Mouse (Mus musculus) lung, embryonic 15.5 days (tissue): ENCODE data around the gene Slc18a2. TPM values are rescaled to one million over a fixed set of nuclear protein-coding genes. Genes with fewer than 3 reads are reported as not detected.

Source experiments
- ATAC-seq: fragments of 200-750 bp; cut with Nextera tagmentation; 2 replicates; pipeline ENCODE4 v1.8.0; 2017; ENCODE audit warnings: moderate number of reproducible peaks, borderline replicate concordance; ENCODE audit not compliant: low FRiP score, low TSS enrichment; ENCODE audit errors: extremely low read depth
- H3K27ac ChIP-seq: fragments of 300-500 bp; sonication (generic); 2 replicates; pipeline ENCODE4 v1.5.1; 2015; ENCODE audit warnings: moderate library complexity, mild to moderate bottlenecking, inconsistent platforms
- H3K27me3 ChIP-seq: fragments of 300-500 bp; sonication (generic); 2 replicates; pipeline ENCODE4 v1.6.1; 2015; ENCODE audit warnings: inconsistent platforms
- H3K36me3 ChIP-seq: fragments of 300-500 bp; sonication (generic); 2 replicates; pipeline ENCODE4 v1.6.1; 2015; ENCODE audit warnings: inconsistent platforms
- H3K4me1 ChIP-seq: fragments of 300-500 bp; sonication (generic); 2 replicates; pipeline ENCODE4 v1.6.1; 2015; ENCODE audit warnings: inconsistent platforms
- H3K4me2 ChIP-seq: fragments of 300-500 bp; sonication (generic); 2 replicates; pipeline ENCODE4 v1.6.1; 2015; ENCODE audit warnings: inconsistent platforms, mild to moderate bottlenecking, moderate library complexity
- H3K4me3 ChIP-seq: fragments of 300-500 bp; sonication (generic); 2 replicates; pipeline ENCODE4 v1.5.1; 2015; ENCODE audit warnings: mild to moderate bottlenecking, inconsistent platforms
- H3K9ac ChIP-seq: fragments of 300-500 bp; sonication (generic); 2 replicates; pipeline ENCODE4 v1.6.1; 2015; ENCODE audit warnings: inconsistent platforms
- H3K9me3 ChIP-seq: fragments of 300-500 bp; sonication (generic); 2 replicates; pipeline ENCODE4 v1.6.1; 2016; ENCODE audit warnings: inconsistent platforms
- WGBS: fragments of 180-500 bp; shearing (Covaris S2); methylation state at CpG from one replicate; pipeline ENCODE4 v1.1.7; 2015; 5-methylcytosine and 5-hydroxymethylcytosine counted together
- polyA plus RNA-seq: library from polyadenylated mRNA; unstranded; fragments of >200 nt; fragmentation: Nextera tagmentation; extraction: Ambion mirVana; gene quantifications from 2 replicates; pipeline ENCODE4 v1.2.1, GENCODE M21; 2015

Gene Slc18a2
- polyA plus RNA-seq = 5.5 and 6.0 TPM in 2 replicates

GRCm38 (mm10) chr19:59260718-59261442 lies at the start of gene Slc18a2:
Gene Slc18a2 (plus strand): TSS chr19:59260896.
- Histone ChIP-seq H3K9ac (no peak within 1 kb of the TSS), H3K36me3 (no peaks in the 10 kb centered on the region), H3K4me1 (peaks cover 11% of the 10 kb centered on the region; the same call in 1 of the 2 replicates), H3K27me3 (peaks cover 28% of the 10 kb centered on the region), H3K9me3 (no peaks in the 10 kb centered on the region), H3K4me2 (peak within 1 kb of the TSS; percentile 74), H3K27ac (no peak within 1 kb of the TSS), H3K4me3 (peak within 1 kb of the TSS; percentile 38)
- 1% methylated on average over 55 of the region's 55 CpGs for WGBS
- peak; percentile 73; the same call in 1 of the 2 replicates for ATAC-seq

GRCm38 (mm10) chr19:59216891-59217290 lies 43.8 kb upstream of the Slc18a2 start:
- no peak for ATAC-seq

GRCm38 (mm10) chr19:59218991-59219390 lies 41.7 kb upstream of the Slc18a2 start, which contains the start of gene Kcnk18:
Gene Kcnk18 (plus strand): TSS chr19:59219214.
- Histone ChIP-seq H3K9ac (no peak within 1 kb of the TSS), H3K27me3 (no peaks in the 10 kb centered on the region), H3K4me3 (no peak within 1 kb of the TSS), H3K9me3 (no peaks in the 10 kb centered on the region), H3K4me2 (no peak within 1 kb of the TSS), H3K27ac (no peak within 1 kb of the TSS), H3K4me1 (no peaks in the 10 kb centered on the region), H3K36me3 (no peaks in the 10 kb centered on the region)
- no peak for ATAC-seq
- WGBS = 85% methylated on average over 8 of the region's 8 CpGs

More at GRCm38 (mm10) chr19:59216891-59217290, 43.8 kb upstream of the Slc18a2 start:
- 68% methylated on average over 3 of the region's 3 CpGs for WGBS
- Histone ChIP-seq H3K4me3 (no peak overlapping the region), H3K9ac (no peak overlapping the region), H3K36me3 (no peaks in the 10 kb centered on the region), H3K4me2 (no peak overlapping the region), H3K4me1 (no peaks in the 10 kb centered on the region), H3K27ac (no peak overlapping the region), H3K27me3 (no peaks in the 10 kb centered on the region), H3K9me3 (no peaks in the 10 kb centered on the region)

GRCm38 (mm10) chr19:59221131-59221530 lies 39.6 kb upstream of the Slc18a2 start:
- no peaks in the 10 kb centered on the region for H3K27me3 ChIP-seq
- H3K9me3 ChIP-seq = no peaks in the 10 kb centered on the region
- no peak overlapping the region for H3K4me2 ChIP-seq
- no peak overlapping the region for H3K9ac ChIP-seq
- no peak overlapping the region for H3K27ac ChIP-seq
- ATAC-seq = no peak
- H3K4me3 ChIP-seq = no peak overlapping the region
- no peaks in the 10 kb centered on the region for H3K4me1 ChIP-seq
- H3K36me3 ChIP-seq = no peaks in the 10 kb centered on the region
- WGBS = 40% methylated on average over 3 of the region's 3 CpGs

GRCm38 (mm10) chr19:59228376-59228775 lies 32.3 kb upstream of the Slc18a2 start:
- Histone ChIP-seq H3K27me3 (no peaks in the 10 kb centered on the region), H3K4me1 (no peaks in the 10 kb centered on the region), H3K9ac (no peak overlapping the region), H3K9me3 (no peaks in the 10 kb centered on the region), H3K4me3 (no peak overlapping the region), H3K4me2 (no peak overlapping the region), H3K36me3 (no peaks in the 10 kb centered on the region), H3K27ac (no peak overlapping the region)
- WGBS = 42% methylated on average over 3 of the region's 3 CpGs
- no peak for ATAC-seq

- no peak overlapping the region for H3K4me2 ChIP-seq
- H3K9ac ChIP-seq = no peak overlapping the region
- no peaks in the 10 kb centered on the region for H3K27me3 ChIP-seq
- ATAC-seq = no peak
- WGBS = 61% methylated on average over 5 of the region's 5 CpGs
- H3K36me3 ChIP-seq = no peaks in the 10 kb centered on the region
- H3K27ac ChIP-seq = no peak overlapping the region
- H3K4me1 ChIP-seq = no peaks in the 10 kb centered on the region
- no peaks in the 10 kb centered on the region for H3K9me3 ChIP-seq
- H3K4me3 ChIP-seq = no peak overlapping the region
Observed at GRCm38 (mm10) chr19:59232786-59233185, 27.9 kb upstream of the Slc18a2 start.

- Histone ChIP-seq H3K4me2 (no peak overlapping the region), H3K9me3 (no peaks in the 10 kb centered on the region), H3K36me3 (no peaks in the 10 kb centered on the region), H3K4me3 (no peak overlapping the region), H3K4me1 (no peaks in the 10 kb centered on the region), H3K27ac (no peak overlapping the region), H3K27me3 (no peaks in the 10 kb centered on the region), H3K9ac (no peak overlapping the region)
- WGBS = 73% methylated on average over 18 of the region's 18 CpGs
- ATAC-seq = no peak
Observed at GRCm38 (mm10) chr19:59235001-59235400, 25.7 kb upstream of the Slc18a2 start.

GRCm38 (mm10) chr19:59236046-59236445 lies 24.6 kb upstream of the Slc18a2 start:
- no peak for ATAC-seq
- 61% methylated on average over 6 of the region's 6 CpGs for WGBS

GRCm38 (mm10) chr19:59238630-59239029 lies 22.1 kb upstream of the Slc18a2 start:
- Histone ChIP-seq H3K9ac (no peak overlapping the region), H3K4me2 (no peak overlapping the region), H3K36me3 (no peaks in the 10 kb centered on the region), H3K27me3 (no peaks in the 10 kb centered on the region), H3K4me3 (no peak overlapping the region), H3K9me3 (no peaks in the 10 kb centered on the region), H3K4me1 (no peaks in the 10 kb centered on the region), H3K27ac (no peak overlapping the region)
- 52% methylated on average over 3 of the region's 3 CpGs for WGBS
- ATAC-seq = no peak

More at GRCm38 (mm10) chr19:59236046-59236445, 24.6 kb upstream of the Slc18a2 start:
- Histone ChIP-seq H3K27ac (no peak overlapping the region), H3K4me3 (no peak overlapping the region), H3K4me1 (no peaks in the 10 kb centered on the region), H3K9me3 (no peaks in the 10 kb centered on the region), H3K4me2 (no peak overlapping the region), H3K36me3 (no peaks in the 10 kb centered on the region), H3K27me3 (no peaks in the 10 kb centered on the region), H3K9ac (no peak overlapping the region)

GRCm38 (mm10) chr19:59239124-59239817 lies 21.4 kb upstream of the Slc18a2 start:
- no peak overlapping the region for H3K4me2 ChIP-seq
- H3K9ac ChIP-seq = no peak overlapping the region
- no peaks in the 10 kb centered on the region for H3K27me3 ChIP-seq
- no peaks in the 10 kb centered on the region for H3K4me1 ChIP-seq
- H3K27ac ChIP-seq = no peak overlapping the region
- no peaks in the 10 kb centered on the region for H3K36me3 ChIP-seq
- ATAC-seq = peak; percentile 49; the same call in 1 of the 2 replicates
- 18% methylated on average over 17 of the region's 17 CpGs for WGBS
- H3K4me3 ChIP-seq = no peak overlapping the region
- no peaks in the 10 kb centered on the region for H3K9me3 ChIP-seq

GRCm38 (mm10) chr19:59241987-59242386 lies 18.7 kb upstream of the Slc18a2 start:
- no peak overlapping the region for H3K27ac ChIP-seq
- no peak overlapping the region for H3K9ac ChIP-seq
- H3K36me3 ChIP-seq = no peaks in the 10 kb centered on the region
- H3K4me3 ChIP-seq = no peak overlapping the region
- H3K9me3 ChIP-seq = no peaks in the 10 kb centered on the region
- no peak for ATAC-seq
- WGBS = 72% methylated on average over 4 of the region's 4 CpGs
- no peaks in the 10 kb centered on the region for H3K27me3 ChIP-seq
- H3K4me2 ChIP-seq = no peak overlapping the region
- H3K4me1 ChIP-seq = no peaks in the 10 kb centered on the region

- H3K4me3 ChIP-seq = no peak overlapping the region
- no peak for ATAC-seq
- H3K9me3 ChIP-seq = no peaks in the 10 kb centered on the region
- H3K36me3 ChIP-seq = no peaks in the 10 kb centered on the region
- H3K4me2 ChIP-seq = no peak overlapping the region
- 84% methylated on average over 2 of the region's 2 CpGs for WGBS
- no peaks in the 10 kb centered on the region for H3K27me3 ChIP-seq
- no peak overlapping the region for H3K9ac ChIP-seq
- H3K4me1 ChIP-seq = no peaks in the 10 kb centered on the region
- no peak overlapping the region for H3K27ac ChIP-seq
Observed at GRCm38 (mm10) chr19:59243057-59243456, 17.6 kb upstream of the Slc18a2 start.
